Mouse (Mus musculus): ENCODE data around the gene Grin2d. TPM values are rescaled to one million over a fixed set of nuclear protein-coding genes. Genes with fewer than 3 reads are reported as not detected.

Grin2d gene
- polyA plus RNA-seq, 1 experiment from 2014 or later: 0.15 TPM

DNA sequence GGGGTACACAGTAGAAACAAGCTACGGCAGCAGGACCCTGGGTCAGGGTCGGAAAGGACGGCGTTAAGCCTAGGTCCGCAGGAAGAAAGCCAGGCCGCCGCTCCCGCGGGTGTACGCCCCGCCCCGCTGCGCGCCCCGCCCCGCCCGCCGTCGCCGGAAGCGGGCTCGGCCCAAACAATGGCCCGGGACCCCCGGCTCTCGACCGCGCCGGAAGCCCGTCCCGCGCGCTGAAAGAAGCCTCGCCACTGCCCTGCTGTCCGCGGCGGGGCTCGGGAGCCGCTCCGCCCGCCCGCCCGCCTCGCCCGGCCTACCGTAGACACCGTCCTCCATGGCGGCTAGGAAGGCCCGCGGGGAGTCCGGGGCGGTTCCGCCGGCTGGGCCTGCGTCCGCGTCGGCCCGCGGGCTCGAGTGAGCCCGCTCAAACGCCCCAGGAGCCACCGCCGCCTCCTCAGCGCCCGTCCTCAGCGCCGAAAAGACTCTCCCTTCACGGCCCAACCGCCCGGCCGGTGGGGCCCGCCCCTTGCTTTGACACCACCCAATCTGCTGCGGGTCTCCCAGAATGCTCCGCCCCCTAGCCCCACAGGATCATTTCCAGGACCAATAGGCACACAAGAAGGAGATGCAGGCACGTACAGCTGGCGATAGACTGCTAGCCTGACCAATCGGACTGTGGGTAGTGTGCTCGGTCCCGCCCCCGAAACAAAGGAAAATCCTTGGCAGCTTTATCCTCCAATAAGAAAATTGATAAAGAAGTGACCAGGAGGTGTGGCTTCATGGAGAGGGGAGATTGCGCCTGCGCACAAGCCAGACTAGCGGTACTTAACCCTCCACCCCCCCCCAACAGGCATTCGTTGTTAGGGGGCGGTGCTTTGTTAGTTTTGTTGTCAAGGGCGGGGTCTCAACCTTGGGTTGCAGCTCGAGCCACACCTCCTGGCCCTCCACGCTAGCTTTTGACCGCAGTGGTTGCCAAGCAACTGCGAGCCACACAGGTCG is 64.1 kb downstream of the Grin2d start, which contains the start of gene Cyth2:
TSS of gene Cyth2 (minus strand) at position 795 of the 993 bp plus-strand sequence.
- peak within 1 kb of the TSS; percentile 93 to 96 for H3K4me3 ChIP-seq (ENCODE audit: control insufficient read depth in 1 of 2, insufficient read depth in 1 of 2, low read depth in 1 of 2, low read length in 2 of 2)
- peak within 1 kb of the TSS; percentile 86 for H3K4me2 ChIP-seq (ENCODE audit: low read length)
- H3K9me3 ChIP-seq (ENCODE audit: control insufficient read depth, low read length): no peaks in the 10 kb centered on the region
- H3K27ac ChIP-seq (replicated peaks in 1 of 2; ENCODE audit: control insufficient read depth in 1 of 2, insufficient read depth in 1 of 2, low read depth in 2 of 2, low read length in 2 of 2): peak within 1 kb of the TSS; percentile 97 to 99
- H3K4me1 ChIP-seq (ENCODE audit: control insufficient read depth in 2 of 2, insufficient read depth in 2 of 2, low read length in 2 of 2): peaks cover 10 to 26% of the 10 kb centered on the region in 2 experiments; a peak in 3 of 4 replicates
- H3K36me3 ChIP-seq (ENCODE audit: control insufficient read depth, insufficient read depth, low read length): peaks cover 39% of the 10 kb centered on the region
- peak within 1 kb of the TSS; percentile 99 for H3K9ac ChIP-seq (ENCODE audit: low read length)
- ATAC-seq (ENCODE audit: insufficient number of reproducible peaks, insufficient read depth, low FRiP score, low read depth): peak; percentile 99
- WGBS: under 1% methylated on average over 84 of the region's 92 CpGs
- peaks cover 5% of the 10 kb centered on the region; the same call in 1 of the 2 replicates for H3K27me3 ChIP-seq (ENCODE audit: control insufficient read depth, insufficient read depth, low read length)

DNA sequence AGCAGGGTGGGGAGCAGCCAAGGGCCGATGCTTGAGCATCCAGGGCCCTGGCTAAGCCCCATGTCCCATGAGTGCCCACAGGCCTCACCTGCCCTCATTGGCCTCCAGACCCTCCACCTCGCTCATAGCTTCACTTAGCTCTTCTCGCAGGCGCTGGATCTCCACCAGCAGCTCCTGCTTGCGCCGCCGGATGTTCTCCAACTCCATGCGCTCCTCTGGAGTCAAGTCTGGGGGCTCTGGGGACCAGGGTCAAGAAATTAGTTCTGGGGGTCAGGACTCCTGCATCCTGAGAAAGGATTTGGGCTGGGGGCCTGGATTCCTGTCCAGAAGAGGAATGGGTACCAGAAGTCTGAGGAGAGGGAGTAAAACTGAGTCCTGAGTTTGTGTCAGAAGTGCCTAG is 65.3 kb downstream of the Grin2d start:
- Histone ChIP-seq H3K9ac (ENCODE audit: low read length) (peak overlapping the region; percentile 99), H3K4me3 (ENCODE audit: control insufficient read depth in 1 of 2, insufficient read depth in 1 of 2, low read depth in 1 of 2, low read length in 2 of 2) (peak overlapping the region; percentile 93 to 96), H3K4me1 (ENCODE audit: control insufficient read depth in 2 of 2, insufficient read depth in 2 of 2, low read length in 2 of 2) (peaks cover 10 to 26% of the 10 kb centered on the region in 2 experiments; a peak in 3 of 4 replicates), H3K27me3 (ENCODE audit: control insufficient read depth, insufficient read depth, low read length) (no peaks in the 10 kb centered on the region), H3K27ac (replicated peaks in 1 of 2; ENCODE audit: control insufficient read depth in 1 of 2, insufficient read depth in 1 of 2, low read depth in 2 of 2, low read length in 2 of 2) (no peak overlapping the region), H3K9me3 (ENCODE audit: control insufficient read depth, low read length) (no peaks in the 10 kb centered on the region), H3K36me3 (ENCODE audit: control insufficient read depth, insufficient read depth, low read length) (peaks cover 51% of the 10 kb centered on the region), H3K4me2 (ENCODE audit: low read length) (peak overlapping the region; percentile 86)
- 87% methylated on average over 8 of the region's 8 CpGs for WGBS
- ATAC-seq (ENCODE audit: insufficient number of reproducible peaks, insufficient read depth, low FRiP score, low read depth): no peak

DNA sequence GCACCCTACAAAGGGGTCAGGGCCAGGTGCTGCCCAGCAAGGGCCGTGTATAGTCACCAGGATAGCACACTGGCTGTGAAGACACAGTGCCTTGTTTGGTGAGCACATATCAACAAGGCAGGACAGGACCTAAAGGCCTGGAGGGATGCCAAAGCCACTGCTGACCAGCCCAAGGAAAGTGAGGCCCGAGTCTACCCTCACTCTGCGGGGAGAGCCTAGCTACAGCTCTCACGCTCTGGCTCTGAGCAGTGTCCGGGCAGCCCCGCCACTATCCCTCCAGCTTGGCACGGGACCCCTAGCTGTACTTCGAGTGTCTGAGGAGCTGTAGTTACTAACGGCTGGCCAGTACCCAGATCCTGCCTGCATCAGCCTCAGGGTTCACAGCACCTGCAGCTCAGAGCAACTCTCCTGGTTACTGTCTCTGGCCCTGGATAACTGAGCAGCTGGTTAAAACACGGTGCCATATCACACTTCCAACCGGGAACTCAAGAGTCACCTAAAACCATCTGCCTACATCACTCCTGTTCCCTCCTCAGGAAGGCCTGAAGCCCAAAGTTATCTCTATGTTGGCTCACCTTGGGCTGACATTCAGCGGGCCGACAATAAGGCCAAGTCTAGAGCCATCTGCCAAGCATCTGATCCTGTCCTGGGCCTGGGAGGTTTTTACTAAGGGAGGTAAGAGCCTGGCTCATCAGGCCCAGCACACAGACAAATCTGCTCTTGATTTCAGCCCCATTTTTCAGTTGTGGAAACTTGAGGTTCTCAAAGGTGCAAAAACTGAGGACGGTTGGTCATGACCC is 68.7 kb downstream of the Grin2d start:
- no peak overlapping the region; the same call in 1 of the 2 replicates for H3K9ac ChIP-seq (ENCODE audit: low read length)
- no peak for ATAC-seq (ENCODE audit: insufficient number of reproducible peaks, insufficient read depth, low FRiP score, low read depth)
- no peaks in the 10 kb centered on the region for H3K9me3 ChIP-seq (ENCODE audit: control insufficient read depth, low read length)

DNA sequence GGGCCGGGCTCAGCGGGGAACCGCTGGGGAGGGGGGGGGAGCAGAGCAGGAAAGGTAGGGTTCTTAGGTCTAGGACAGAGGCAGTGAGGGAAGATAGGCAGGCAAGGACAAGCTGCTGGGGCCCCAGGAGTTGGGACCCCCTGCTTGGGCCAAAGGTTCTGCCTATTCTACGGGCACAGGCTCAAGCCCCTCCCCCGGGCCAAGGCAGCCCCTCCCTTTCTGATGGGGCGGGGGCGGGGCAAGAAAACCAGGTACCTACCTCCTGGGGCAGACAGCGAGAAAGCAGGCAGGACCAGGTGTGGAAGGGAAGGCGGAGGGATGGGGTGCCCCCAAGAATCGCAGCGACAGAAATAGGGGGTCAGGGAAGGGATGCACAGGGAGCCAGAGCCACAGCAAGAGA is 69.7 kb downstream of the Grin2d start:
- Histone ChIP-seq H3K4me3 (ENCODE audit: control insufficient read depth in 1 of 2, insufficient read depth in 1 of 2, low read depth in 1 of 2, low read length in 2 of 2) (no peak overlapping the region), H3K9me3 (ENCODE audit: control insufficient read depth, low read length) (no peaks in the 10 kb centered on the region), H3K4me2 (ENCODE audit: low read length) (no peak overlapping the region), H3K9ac (ENCODE audit: low read length) (no peak overlapping the region), H3K27me3 (ENCODE audit: control insufficient read depth, insufficient read depth, low read length) (no peaks in the 10 kb centered on the region), H3K27ac (replicated peaks in 1 of 2; ENCODE audit: control insufficient read depth in 1 of 2, insufficient read depth in 1 of 2, low read depth in 2 of 2, low read length in 2 of 2) (no peak overlapping the region), H3K4me1 (ENCODE audit: control insufficient read depth in 2 of 2, insufficient read depth in 2 of 2, low read length in 2 of 2) (peaks cover 5 to 19% of the 10 kb centered on the region in 2 experiments; a peak in 3 of 4 replicates), H3K36me3 (ENCODE audit: control insufficient read depth, insufficient read depth, low read length) (peaks cover 69% of the 10 kb centered on the region)
- WGBS: 55% methylated on average over 9 of the region's 11 CpGs
- no peak for ATAC-seq (ENCODE audit: insufficient number of reproducible peaks, insufficient read depth, low FRiP score, low read depth)

More for the DNA sequence above, 68.7 kb downstream of the Grin2d start:
- no peak overlapping the region; a peak in 1 of 4 replicates for H3K27ac ChIP-seq (replicated peaks in 1 of 2; ENCODE audit: control insufficient read depth in 1 of 2, insufficient read depth in 1 of 2, low read depth in 2 of 2, low read length in 2 of 2)
- H3K4me2 ChIP-seq (ENCODE audit: low read length): no peak overlapping the region
- no peaks in the 10 kb centered on the region for H3K27me3 ChIP-seq (ENCODE audit: control insufficient read depth, insufficient read depth, low read length)
- WGBS: 74% methylated on average over 14 of the region's 14 CpGs
- H3K4me1 ChIP-seq (ENCODE audit: control insufficient read depth in 2 of 2, insufficient read depth in 2 of 2, low read length in 2 of 2): peaks cover 5 to 19% of the 10 kb centered on the region in 2 experiments; a peak in 3 of 4 replicates
- no peak overlapping the region for H3K4me3 ChIP-seq (ENCODE audit: control insufficient read depth in 1 of 2, insufficient read depth in 1 of 2, low read depth in 1 of 2, low read length in 2 of 2)
- peaks cover 69% of the 10 kb centered on the region for H3K36me3 ChIP-seq (ENCODE audit: control insufficient read depth, insufficient read depth, low read length)

DNA sequence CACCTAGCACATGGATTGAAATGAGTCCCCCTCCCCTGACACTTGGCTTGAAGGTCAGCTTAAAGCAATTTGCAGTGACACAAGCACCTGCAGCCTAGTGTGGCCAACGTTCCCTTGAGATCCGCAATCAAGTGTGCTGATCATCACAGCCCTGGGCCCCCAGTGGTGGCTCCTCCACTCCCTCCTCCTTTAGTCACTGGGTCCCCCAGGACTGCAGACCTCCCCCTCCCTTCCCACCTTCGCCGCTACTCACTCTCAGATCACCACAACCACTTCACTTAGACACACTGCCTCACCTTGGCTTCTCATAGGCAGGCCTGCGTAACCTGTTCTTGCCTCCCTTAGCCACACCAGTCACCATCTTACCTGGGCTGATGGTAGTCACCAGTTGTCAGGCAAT is 72.2 kb downstream of the Grin2d start:
- Histone ChIP-seq H3K4me1 (ENCODE audit: control insufficient read depth in 2 of 2, insufficient read depth in 2 of 2, low read length in 2 of 2) (peaks cover 2 to 6% of the 10 kb centered on the region in 2 experiments; a peak in 2 of 4 replicates), H3K4me2 (ENCODE audit: low read length) (no peak overlapping the region), H3K9me3 (ENCODE audit: control insufficient read depth, low read length) (no peaks in the 10 kb centered on the region), H3K9ac (ENCODE audit: low read length) (no peak overlapping the region), H3K27me3 (ENCODE audit: control insufficient read depth, insufficient read depth, low read length) (peaks cover 3% of the 10 kb centered on the region), H3K4me3 (ENCODE audit: control insufficient read depth in 1 of 2, insufficient read depth in 1 of 2, low read depth in 1 of 2, low read length in 2 of 2) (no peak overlapping the region), H3K27ac (replicated peaks in 1 of 2; ENCODE audit: control insufficient read depth in 1 of 2, insufficient read depth in 1 of 2, low read depth in 2 of 2, low read length in 2 of 2) (no peak overlapping the region), H3K36me3 (ENCODE audit: control insufficient read depth, insufficient read depth, low read length) (peaks cover 49% of the 10 kb centered on the region)
- ATAC-seq (ENCODE audit: insufficient number of reproducible peaks, insufficient read depth, low FRiP score, low read depth): no peak
- 62% methylated on average over 5 of the region's 5 CpGs for WGBS

DNA sequence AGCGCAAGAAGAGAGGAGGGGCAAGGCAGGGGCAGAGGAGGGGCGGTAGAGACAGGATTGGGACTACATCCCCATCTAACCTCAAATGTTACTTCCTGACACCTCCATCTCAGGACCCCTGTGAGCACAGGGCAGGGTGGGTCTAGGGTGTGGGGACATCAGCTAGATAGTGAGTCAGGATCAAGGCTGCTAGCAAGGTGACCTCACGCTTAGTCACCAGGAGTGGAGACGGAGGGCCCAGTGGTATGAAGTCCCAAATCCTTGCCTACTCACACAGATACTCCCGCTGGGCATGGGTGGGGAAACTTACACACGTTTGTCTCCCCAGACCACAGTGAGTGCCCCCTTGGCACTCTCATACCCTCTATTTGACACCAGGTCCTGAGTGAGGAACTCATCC is 75.6 kb downstream of the Grin2d start:
- Histone ChIP-seq H3K9me3 (ENCODE audit: control insufficient read depth, low read length) (no peaks in the 10 kb centered on the region), H3K36me3 (ENCODE audit: control insufficient read depth, insufficient read depth, low read length) (peaks cover 15% of the 10 kb centered on the region), H3K9ac (ENCODE audit: low read length) (no peak overlapping the region), H3K4me3 (ENCODE audit: control insufficient read depth in 1 of 2, insufficient read depth in 1 of 2, low read depth in 1 of 2, low read length in 2 of 2) (no peak overlapping the region), H3K4me2 (ENCODE audit: low read length) (no peak overlapping the region), H3K4me1 (ENCODE audit: control insufficient read depth in 2 of 2, insufficient read depth in 2 of 2, low read length in 2 of 2) (peaks cover 4 to 18% of the 10 kb centered on the region in 2 experiments; a peak in 3 of 4 replicates), H3K27ac (replicated peaks in 1 of 2; ENCODE audit: control insufficient read depth in 1 of 2, insufficient read depth in 1 of 2, low read depth in 2 of 2, low read length in 2 of 2) (no peak overlapping the region), H3K27me3 (ENCODE audit: control insufficient read depth, insufficient read depth, low read length) (peaks cover 34% of the 10 kb centered on the region)
- no peak for ATAC-seq (ENCODE audit: insufficient number of reproducible peaks, insufficient read depth, low FRiP score, low read depth)
- 86% methylated on average over 6 of the region's 6 CpGs for WGBS

DNA sequence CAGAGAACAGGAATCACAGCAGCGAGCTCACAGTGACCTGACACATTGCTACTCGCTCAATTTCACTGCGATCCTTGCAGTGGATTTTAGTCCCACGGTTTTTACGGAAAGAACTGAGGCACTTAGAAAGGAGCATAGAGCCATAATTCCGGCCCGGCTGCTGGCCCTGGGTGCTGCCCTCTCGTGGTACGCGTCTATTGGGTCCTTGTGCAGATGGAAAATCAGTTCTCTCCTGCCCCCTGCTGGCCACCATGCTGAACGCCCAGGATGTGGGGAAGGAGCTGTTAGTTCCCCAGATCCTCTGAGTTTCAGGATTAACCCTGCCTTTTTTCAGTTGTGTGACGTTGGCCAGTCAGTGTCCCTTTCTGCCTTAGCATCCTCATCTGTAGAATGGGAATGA is 76.8 kb downstream of the Grin2d start:
- Histone ChIP-seq H3K9ac (ENCODE audit: low read length) (no peak overlapping the region), H3K27ac (replicated peaks in 1 of 2; ENCODE audit: control insufficient read depth in 1 of 2, insufficient read depth in 1 of 2, low read depth in 2 of 2, low read length in 2 of 2) (no peak overlapping the region)
- ATAC-seq (ENCODE audit: insufficient number of reproducible peaks, insufficient read depth, low FRiP score, low read depth): no peak

More for the DNA sequence above, 76.8 kb downstream of the Grin2d start:
- peaks cover 4 to 18% of the 10 kb centered on the region in 2 experiments; a peak in 3 of 4 replicates for H3K4me1 ChIP-seq (ENCODE audit: control insufficient read depth in 2 of 2, insufficient read depth in 2 of 2, low read length in 2 of 2)
- H3K27me3 ChIP-seq (ENCODE audit: control insufficient read depth, insufficient read depth, low read length): peaks cover 46% of the 10 kb centered on the region
- peak overlapping the region; percentile 61 for H3K4me2 ChIP-seq (ENCODE audit: low read length)
- peaks cover 3% of the 10 kb centered on the region for H3K36me3 ChIP-seq (ENCODE audit: control insufficient read depth, insufficient read depth, low read length)
- under 1% methylated on average over 12 of the region's 12 CpGs for WGBS
- H3K4me3 ChIP-seq (ENCODE audit: control insufficient read depth in 1 of 2, insufficient read depth in 1 of 2, low read depth in 1 of 2, low read length in 2 of 2): 0 out of 4 replicates have a peak overlapping the region, but pooled peaks of 1 of the 2 experiments have one; percentile 13
- H3K9me3 ChIP-seq (ENCODE audit: control insufficient read depth, low read length): no peaks in the 10 kb centered on the region

Data from heart, embryonic 14.5 days (tissue).